Mouse (Mus musculus): ENCODE results near the gene Mrpl58.
A peak's percentile ranks its signal among the peaks of the same experiment; 100 is the strongest.
"Not testable (repeated sequence)": the region's sequence is repeated elsewhere in the genome, so short reads cannot be mapped to it uniquely, and the experiment has no call there.

Gene Mrpl58

DNA sequence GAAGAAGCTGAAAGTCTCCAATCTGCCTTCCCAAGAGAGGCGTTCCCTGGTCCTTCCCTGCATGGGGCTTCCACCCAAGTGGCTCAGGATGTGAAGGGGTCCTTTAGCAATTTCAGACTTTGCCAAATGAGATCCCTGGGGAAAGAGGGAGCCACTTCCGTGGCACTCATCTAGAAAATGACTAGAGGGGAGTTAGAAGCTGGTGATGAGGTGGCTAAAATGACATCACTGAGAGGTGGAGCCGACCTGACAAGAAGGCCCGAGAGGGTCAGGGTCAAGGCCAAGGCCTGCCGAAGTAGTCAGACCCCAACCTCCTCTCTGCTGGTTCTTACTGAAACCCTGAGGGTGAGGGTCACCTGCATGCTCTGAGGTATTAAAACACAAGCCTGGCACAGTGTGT lies 20.7 kb upstream of the Mrpl58 start:
- DNase-seq (ENCODE audit: low read depth) = no peak

GRCm38 (mm10) chr11:115383701-115384474 lies 19.7 kb upstream of the Mrpl58 start:
- no peak for DNase-seq (ENCODE audit: low read depth)

DNA sequence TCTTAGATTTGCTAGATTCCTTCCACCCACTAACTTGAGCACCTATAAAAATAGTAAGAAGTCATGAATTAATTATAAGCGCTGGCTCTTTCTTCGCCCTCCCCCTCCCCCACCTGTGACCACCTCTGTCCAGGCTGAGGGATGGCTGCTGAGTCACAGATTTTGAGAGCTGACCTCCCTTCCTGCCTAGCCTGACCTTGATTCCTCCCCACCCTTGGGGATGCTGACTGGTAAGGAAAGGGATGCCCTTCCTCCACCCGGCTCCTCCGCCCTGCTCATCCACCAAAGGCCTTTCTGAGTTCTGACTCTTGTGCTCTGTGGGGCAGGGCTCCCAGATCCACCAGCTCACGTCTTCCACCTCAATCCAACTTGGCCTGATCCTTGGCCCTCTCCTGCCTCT lies 19.0 kb upstream of the Mrpl58 start:
- DNase-seq (ENCODE audit: low read depth) = no peak

DNA sequence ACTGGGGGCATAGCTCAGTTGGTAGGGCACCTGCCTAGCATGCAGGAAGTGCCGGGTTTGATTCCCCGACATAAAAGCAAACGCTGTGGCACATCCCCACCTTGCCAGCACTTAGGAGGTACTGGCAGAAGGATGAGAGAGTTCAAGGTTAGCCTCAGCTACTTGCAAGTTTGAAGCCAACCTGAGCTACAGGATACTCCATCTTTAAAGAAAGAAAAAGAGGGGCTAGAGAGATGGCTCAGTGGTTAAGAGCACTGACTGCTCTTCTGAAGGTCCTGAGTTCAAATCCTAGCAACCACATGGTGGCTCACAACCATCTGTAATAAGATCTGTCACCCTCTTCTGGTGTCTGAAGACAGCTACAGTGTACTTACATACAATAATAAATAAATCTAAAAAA lies 16.7 kb upstream of the Mrpl58 start:
- not testable (repeated sequence) for DNase-seq (ENCODE audit: low read depth)

DNA sequence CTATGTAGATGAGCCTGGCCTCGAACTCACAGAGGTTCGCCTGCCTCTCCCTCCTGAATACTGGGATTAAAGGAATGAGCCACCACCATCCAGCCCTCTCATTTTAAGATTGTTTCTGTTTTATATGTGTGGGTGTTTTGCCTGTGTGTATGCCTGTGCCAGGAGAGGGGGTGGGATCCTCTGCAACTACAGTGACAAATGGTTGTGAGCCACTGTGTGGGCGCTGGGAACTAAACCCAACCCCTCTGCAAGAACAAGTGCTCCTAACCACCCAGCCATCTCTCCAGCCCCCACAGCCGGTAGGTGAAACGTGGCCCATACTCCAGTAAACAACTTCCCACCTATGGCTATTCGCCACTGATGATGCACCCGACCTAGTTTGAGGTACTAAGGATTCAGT lies 12.2 kb upstream of the Mrpl58 start:
- DNase-seq (ENCODE audit: low read depth) = no peak

DNA sequence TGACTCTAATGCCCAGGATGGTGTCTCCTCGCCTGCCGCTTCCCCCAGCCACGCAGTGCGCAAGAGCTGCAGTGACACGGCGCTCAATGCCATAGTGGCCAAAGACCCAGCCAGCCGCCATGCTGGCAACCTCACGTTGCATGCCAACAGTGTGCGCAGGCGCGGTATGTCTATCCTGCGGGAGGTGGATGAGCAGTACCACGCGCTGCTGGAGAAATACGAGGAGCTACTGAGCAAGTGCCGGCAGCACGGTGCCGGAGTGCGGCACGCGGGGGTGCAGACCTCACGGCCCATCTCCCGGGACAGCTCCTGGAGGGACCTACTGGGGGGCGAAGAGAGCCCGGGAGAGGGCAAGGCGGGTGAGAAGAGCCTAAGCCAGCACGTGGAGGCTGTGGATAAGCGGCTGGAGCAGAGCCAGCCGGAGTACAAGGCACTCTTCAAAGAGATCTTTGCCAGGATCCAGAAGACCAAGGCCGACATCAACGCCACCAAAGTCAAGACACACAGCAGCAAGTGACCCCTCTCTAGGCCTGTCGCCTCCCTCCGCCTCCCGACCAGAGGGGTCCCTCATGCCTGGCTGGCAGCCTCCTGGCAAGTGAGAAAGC lies 9.7 kb upstream of the Mrpl58 start:
- no peak for DNase-seq (ENCODE audit: low read depth)

DNA sequence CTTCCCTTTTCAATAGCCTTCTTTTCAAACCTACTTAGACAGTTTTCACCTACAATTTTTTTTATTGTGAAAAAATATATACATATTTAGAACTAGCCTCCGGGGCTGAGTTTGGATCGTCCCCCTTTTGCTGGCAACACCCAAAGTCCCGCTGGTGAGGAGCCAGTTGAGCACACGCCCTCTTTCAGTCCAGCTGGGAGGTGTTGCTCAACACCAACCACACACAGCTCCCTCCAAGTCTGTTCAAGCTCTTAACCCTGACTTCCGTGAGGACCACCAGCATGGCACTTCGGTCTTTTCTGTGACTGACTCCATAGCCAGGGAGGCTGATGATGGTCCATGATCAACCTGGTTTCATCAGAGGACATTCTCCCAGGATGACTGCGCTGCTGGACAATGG lies 5.5 kb upstream of the Mrpl58 start:
- DNase-seq (ENCODE audit: low read depth) = peak; percentile 38

DNA sequence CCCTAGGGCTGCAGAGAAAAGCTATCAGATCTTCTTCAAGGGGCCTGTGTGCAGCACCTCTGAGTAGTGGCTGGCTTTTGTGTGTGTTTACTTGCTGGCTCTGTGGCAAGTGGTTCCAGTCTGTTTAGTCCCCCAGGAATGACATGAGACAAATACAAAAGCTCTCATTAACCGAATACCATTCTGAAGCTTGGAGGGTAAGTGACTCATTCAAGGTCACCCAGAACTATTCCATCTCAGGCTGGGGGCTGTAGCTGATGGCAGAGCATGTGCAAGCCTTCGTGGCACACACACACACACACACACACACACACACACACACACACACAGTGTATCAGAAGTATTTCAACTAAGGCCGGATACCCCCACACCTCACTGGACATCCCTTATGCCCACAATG lies 3.4 kb upstream of the Mrpl58 start:
- DNase-seq (ENCODE audit: low read depth) = no peak

GRCm38 (mm10) chr11:115400630-115401391 lies 2.7 kb upstream of the Mrpl58 start:
- DNase-seq (ENCODE audit: low read depth) = no peak

DNA sequence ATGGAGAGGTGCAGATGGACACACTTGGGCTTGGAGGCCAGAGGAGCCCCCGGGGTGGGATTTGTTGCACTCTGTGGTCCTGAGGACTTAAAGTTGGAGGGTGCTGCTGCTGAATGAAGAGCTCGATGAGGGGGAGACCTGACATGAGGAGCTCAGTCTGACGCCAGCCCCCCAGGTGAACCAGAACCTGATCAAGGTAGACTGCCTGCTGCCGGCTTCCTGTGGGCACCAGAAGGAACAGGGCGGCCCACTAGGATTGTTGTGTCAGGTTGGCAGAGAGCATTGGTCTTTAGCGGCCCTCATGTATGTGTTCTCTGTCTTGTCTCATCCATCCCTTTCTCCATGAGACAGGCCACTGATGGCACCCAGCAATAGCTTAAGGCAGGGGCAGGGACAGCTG lies 2.2 kb downstream of the Mrpl58 start:
- no peak for DNase-seq (ENCODE audit: low read depth)

GRCm38 (mm10) chr11:115406858-115407401 lies 3.4 kb downstream of the Mrpl58 start:
- DNase-seq (ENCODE audit: low read depth) = no peak

DNA sequence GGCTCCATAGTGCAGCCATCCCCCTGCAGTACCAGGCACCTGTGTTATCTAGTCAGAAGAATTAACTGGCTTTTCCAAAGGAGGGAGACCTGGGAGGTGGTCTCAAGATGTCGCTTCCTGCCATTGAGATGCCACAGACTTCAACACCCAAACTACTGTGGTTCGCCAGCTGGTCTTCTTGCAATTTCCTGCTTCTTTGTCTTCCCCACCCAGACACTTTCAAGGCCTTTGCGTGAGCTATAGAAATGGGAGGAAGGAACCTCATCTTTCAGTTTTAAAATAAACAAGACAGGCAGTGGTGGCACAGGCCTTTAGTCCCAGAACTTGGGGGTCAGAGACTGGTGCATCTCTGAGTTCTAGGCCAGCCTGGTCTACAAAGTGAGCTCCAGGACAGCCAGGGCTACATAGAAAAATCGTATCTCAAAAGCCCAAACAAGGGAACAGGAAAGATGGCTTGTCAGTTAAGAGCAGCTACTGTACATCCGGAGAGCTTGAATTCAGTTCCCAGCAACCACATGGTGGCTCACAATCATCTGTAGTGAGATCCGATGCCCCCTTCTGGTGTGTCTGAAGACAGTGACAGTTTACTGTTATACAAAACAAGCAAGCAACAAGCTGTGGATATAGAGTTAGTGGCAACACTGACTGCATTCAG lies 4.8 kb downstream of the Mrpl58 start:
- DNase-seq (ENCODE audit: low read depth) = peak; percentile 64

GRCm38 (mm10) chr11:115409556-115409955 lies 6.0 kb downstream of the Mrpl58 start:
- DNase-seq (ENCODE audit: low read depth) = no peak

GRCm38 (mm10) chr11:115419531-115420237 lies 16.1 kb downstream of the Mrpl58 start, which contains the start of the genes Atp5h and Kctd2:
TSS of gene Atp5h (minus strand) at chr11:115419962.
TSS of gene Kctd2 (plus strand) at chr11:115420128.
- peak; percentile 96 for DNase-seq (ENCODE audit: low read depth)

DNA sequence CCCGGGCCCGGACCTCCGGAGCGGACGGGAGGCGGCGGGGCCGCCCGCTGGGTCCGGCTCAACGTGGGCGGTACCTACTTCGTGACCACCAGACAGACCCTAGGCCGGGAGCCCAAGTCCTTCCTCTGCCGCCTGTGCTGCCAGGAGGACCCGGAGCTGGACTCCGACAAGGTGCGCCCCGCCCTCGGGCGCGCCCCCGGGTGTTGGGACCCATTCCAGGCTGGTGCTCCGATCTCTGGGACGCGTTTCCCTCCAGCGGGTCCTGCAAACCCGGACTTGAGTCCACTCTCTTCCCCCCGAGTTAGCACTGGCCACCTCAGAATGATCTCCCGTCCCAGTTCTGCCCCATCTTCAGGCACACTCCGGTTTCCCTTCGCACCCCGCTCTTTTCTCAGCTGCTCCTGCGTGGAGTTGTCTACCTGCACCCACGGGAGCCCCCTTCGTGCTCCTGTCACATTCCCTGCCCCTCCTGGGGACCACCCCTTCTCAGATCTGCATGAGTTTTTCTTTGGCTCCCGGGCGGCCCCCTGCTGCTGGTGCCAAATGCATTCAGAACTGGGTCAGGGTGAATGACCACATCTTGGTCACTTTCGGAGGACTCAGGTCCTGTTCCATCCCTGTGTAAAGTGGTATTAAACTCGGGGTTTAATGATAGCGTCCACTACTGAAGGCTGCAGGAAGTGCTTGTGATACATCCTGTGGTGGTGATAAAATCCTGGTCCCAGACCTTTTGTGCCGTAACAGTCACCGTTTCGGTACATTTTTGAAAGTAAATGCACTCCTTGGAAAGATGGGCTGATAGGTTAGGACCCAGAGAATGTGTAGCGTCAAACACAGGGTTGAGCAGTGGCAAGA lies 17.0 kb downstream of the Mrpl58 start:
- peak; percentile 31 for DNase-seq (ENCODE audit: low read depth)

- no peak for DNase-seq (ENCODE audit: low read depth)
These were observed 17.8 kb downstream of the Mrpl58 start for GRCm38 (mm10) chr11:115421328-115421727.

GRCm38 (mm10) chr11:115421972-115422371 lies 18.4 kb downstream of the Mrpl58 start:
- no peak for DNase-seq (ENCODE audit: low read depth)

- DNase-seq (ENCODE audit: low read depth) = no peak
These were observed 19.5 kb downstream of the Mrpl58 start for GRCm38 (mm10) chr11:115423091-115423490.

DNA sequence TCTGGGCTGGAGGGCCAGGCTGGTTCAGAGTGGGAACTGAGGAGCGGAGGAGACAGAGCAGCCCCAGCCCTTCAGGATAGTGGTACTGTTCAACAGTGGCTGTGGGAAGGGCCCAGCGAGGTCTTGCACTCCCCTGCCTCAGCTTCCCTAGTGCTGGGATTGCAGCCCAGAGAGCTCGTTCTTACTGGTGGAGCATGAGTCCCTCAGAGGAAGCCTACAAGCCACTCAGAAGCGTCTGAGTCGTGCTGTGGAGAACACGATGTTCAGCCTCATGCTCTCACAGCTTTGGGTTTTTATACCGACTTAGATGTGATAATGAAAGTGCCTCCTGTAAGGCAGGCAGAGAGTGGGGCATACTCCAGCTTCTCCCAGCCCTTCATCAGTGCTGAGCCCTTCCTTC lies 21.1 kb downstream of the Mrpl58 start:
- no peak for DNase-seq (ENCODE audit: low read depth)

GRCm38 (mm10) chr11:115425671-115426070 lies 22.1 kb downstream of the Mrpl58 start:
- DNase-seq (ENCODE audit: low read depth) = no peak

All from 416B (cell line).